Mouse (Mus musculus) neural tube, embryonic 15.5 days (tissue): Measurements from ENCODE around the gene Clca3a2. TPM values are rescaled to one million over a fixed set of nuclear protein-coding genes. Genes with fewer than 3 reads are reported as not detected.

Experiments used
- polyA plus RNA-seq: library from polyadenylated mRNA; unstranded; fragments of >200 nt; fragmentation: Nextera tagmentation; extraction: Ambion mirVana; gene quantifications from 2 replicates; pipeline ENCODE4 v1.2.1, GENCODE M21; 2015

The Clca3a2 gene
- polyA plus RNA-seq, 1 experiment from 2014 or later, result 0.13 TPM

Other genes starting within 250 kb of the Clca3a2 start
- 13.6 and 14.4 TPM in 2 replicates for gene Hs2st1, start 249.3 kb downstream of the Clca3a2 start, polyA plus RNA-seq
- gene Selenof, start 249.2 kb downstream of the Clca3a2 start, polyA plus RNA-seq, result 598 and 611 TPM in 2 replicates
- gene Sh3glb1, start 99.2 kb downstream of the Clca3a2 start, polyA plus RNA-seq, result 114 TPM in 2 replicates
- 0.27 and 0.79 TPM in 2 replicates for gene Clca3a1, start 58.5 kb downstream of the Clca3a2 start, polyA plus RNA-seq
- 0.31 TPM in 1 of 2 replicates, not detected in the other for gene Clca3b, start 29.9 kb upstream of the Clca3a2 start, polyA plus RNA-seq
- gene Clca4b, start 113.0 kb upstream of the Clca3a2 start, polyA plus RNA-seq, result not detected in 2 replicates
- gene Clca4a, start 155.6 kb upstream of the Clca3a2 start, polyA plus RNA-seq, result not detected in 2 replicates
- 0.47 TPM in 1 of 2 replicates, not detected in the other for gene Clca1, start 213.3 kb upstream of the Clca3a2 start, polyA plus RNA-seq